In the genomic region with DNA sequence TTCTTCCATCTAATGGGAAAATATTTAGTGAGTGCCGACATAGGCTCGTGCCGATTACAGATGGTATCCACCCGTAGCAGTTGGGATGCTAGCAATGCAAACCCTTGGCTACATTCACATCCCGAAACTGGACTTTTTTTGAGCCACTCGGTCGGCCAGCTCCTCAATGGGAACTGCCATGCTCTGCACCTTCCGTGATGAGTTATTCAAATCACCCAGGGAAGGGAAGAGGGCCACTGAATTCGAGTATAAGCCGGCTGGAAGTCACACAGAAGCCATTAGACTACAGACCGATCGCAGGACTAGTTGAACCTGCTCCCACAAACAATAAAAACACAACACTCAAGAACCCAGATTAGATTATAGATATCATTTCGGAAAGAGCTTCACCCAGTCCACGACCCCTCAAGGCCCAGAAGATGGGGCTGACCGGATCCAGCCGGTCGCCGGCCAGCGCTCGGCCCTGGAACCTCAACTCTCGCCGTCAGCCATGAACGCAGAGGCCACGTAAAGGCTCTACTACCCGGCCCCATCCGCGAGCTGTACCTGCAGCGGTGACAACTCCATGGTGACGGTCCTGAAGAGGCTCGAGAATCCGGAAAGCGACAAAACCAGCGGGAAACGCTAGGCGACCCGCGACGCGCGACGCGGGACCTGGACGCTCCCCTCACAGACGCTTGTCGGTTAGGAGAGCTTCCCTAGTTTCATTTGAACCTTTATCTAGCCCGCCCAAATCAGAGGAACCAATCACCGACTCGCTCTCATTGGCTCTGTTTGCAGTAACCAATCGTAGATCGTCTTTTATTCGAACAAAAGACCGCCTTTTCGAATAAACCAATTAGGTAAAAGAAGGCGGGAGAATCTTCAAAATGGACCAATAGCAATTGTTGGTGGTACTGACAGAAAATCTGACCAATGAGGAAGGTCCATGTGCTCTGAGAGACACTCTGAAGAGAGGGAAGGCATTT, we compare ENCODE assay signal across 8 mouse cellular contexts. TPM values are rescaled to one million over a fixed set of nuclear protein-coding genes. Genes with fewer than 3 reads are reported as not detected.
DNase-seq lines count a peak whose midpoint lies in the region; ATAC-seq lines count a peak whose summit lies in the region.

A gene (minus strand): TSS at position 690 of the 968 bp plus-strand sequence.

- H3K27me3 ChIP-seq in lung, embryonic 16.5 days (ENCODE audit: control insufficient read depth, insufficient read depth, low read depth, low read length): no peaks in the 10 kb centered on the region

- peak within 1 kb of the TSS; percentile 91 for H3K9ac ChIP-seq in lung, embryonic 16.5 days (ENCODE audit: low read length)

- peak within 1 kb of the TSS; percentile 95 for H3K4me3 ChIP-seq in lung, embryonic 16.5 days (ENCODE audit: low read length)

- peaks cover 13% of the 10 kb centered on the region for H3K4me1 ChIP-seq in lung, embryonic 16.5 days (replicated peaks; ENCODE audit: control insufficient read depth, insufficient read depth, low read length)

- peak within 1 kb of the TSS; percentile 66 for H3K4me2 ChIP-seq in lung, embryonic 16.5 days (ENCODE audit: low read depth, low read length)

- no peaks in the 10 kb centered on the region for H3K9me3 ChIP-seq in lung, embryonic 16.5 days (ENCODE audit: control insufficient read depth, low read length)

- WGBS in lung, embryonic 16.5 days: under 1% methylated on average over 54 of the region's 54 CpGs

- peak; percentile 98 to 99 for ATAC-seq in hematopoietic stem cell, adult 5-6 weeks (replicated peaks in 1 of 2; ENCODE audit: insufficient read depth in 1 of 2, low FRiP score in 2 of 2, low TSS enrichment in 1 of 2, low read depth in 1 of 2, poor library complexity in 2 of 2, severe bottlenecking in 2 of 2)
- ATAC-seq in lung, embryonic 16.5 days (ENCODE audit: low read depth): peak; percentile 96

- H3K36me3 ChIP-seq in lung, embryonic 16.5 days (ENCODE audit: control insufficient read depth, insufficient read depth, low read length): peaks cover 20% of the 10 kb centered on the region

- peak; percentile 98 for DNase-seq in MN1 (ENCODE audit: low spot score)
- peak; percentile 99 for DNase-seq in cerebellum, adult 8-10 months
- peak; percentile 100 for DNase-seq in forelimb bud, embryonic 11.5 days (ENCODE audit: low read depth, low spot score)
- peak; percentile 100 for DNase-seq in layer of hippocampus, adult 9-10 months (ENCODE audit: low spot score)
- peak; percentile 98 for DNase-seq in ovary, postnatal 10 days (ENCODE audit: low spot score)
- peak; percentile 90 to 93 for DNase-seq in thymus, postnatal 10 days (ENCODE audit: low spot score in 2 of 2)

- H3K27ac ChIP-seq in lung, embryonic 16.5 days (ENCODE audit: low read length): peak within 1 kb of the TSS; percentile 86

RNA-seq across cellular contexts. Expression of the gene that starts here (rescaled TPM):
- 503 and 531 TPM in 2 replicates for total RNA-seq in hematopoietic stem cell, adult 5-6 weeks (2017)
- 257 and 270 TPM in 2 replicates for polyA plus RNA-seq in lung, embryonic 16.5 days (2015; fragmentation: Nextera tagmentation; extraction: Ambion mirVana)

Comparison
In these comparisons a context has a peak if more than half of its experiments do, and no peak if none do; other contexts are left out.
1. Peak in every context shown above with its lines: DNase-seq, ATAC-seq, H3K4me3 ChIP-seq and H3K27ac ChIP-seq.